Mouse (Mus musculus) heart, embryonic 13.5 days (tissue): Measurements from ENCODE around the gene Creb3l2. TPM values are rescaled to one million over a fixed set of nuclear protein-coding genes. Genes with fewer than 3 reads are reported as not detected.

Source experiments
- ATAC-seq: fragments of 200-750 bp; cut with Nextera tagmentation; 2 replicates; pipeline ENCODE4 v1.8.0; 2017; ENCODE audit warnings: moderate TSS enrichment; ENCODE audit not compliant: insufficient number of reproducible peaks, low FRiP score, low TSS enrichment; ENCODE audit errors: extremely low read depth
- H3K27ac ChIP-seq: fragments of 300-500 bp; sonication (generic); replicated peaks from 2 replicates; pipeline ENCODE4 v1.5.1; 2015; ENCODE audit warnings: moderate library complexity, mild to moderate bottlenecking, inconsistent platforms
- H3K27me3 ChIP-seq: fragments of 300-500 bp; sonication (generic); replicated peaks from 2 replicates; pipeline ENCODE4 v1.6.1; 2015; ENCODE audit warnings: mild to moderate bottlenecking, inconsistent platforms
- H3K36me3 ChIP-seq: fragments of 300-500 bp; sonication (generic); 2 replicates; pipeline ENCODE4 v1.6.1; 2015; ENCODE audit warnings: mild to moderate bottlenecking, inconsistent platforms
- H3K4me1 ChIP-seq: fragments of 300-500 bp; sonication (generic); 2 replicates; pipeline ENCODE4 v1.6.1; 2015; ENCODE audit warnings: inconsistent platforms
- H3K4me2 ChIP-seq: fragments of 300-500 bp; sonication (generic); 2 replicates; pipeline ENCODE4 v1.6.1; 2015; ENCODE audit warnings: inconsistent platforms, mild to moderate bottlenecking, moderate library complexity
- H3K4me3 ChIP-seq: fragments of 300-500 bp; sonication (generic); 2 replicates; pipeline ENCODE4 v1.5.1; 2015; ENCODE audit warnings: moderate library complexity, mild to moderate bottlenecking, inconsistent platforms
- H3K9ac ChIP-seq: fragments of 300-500 bp; sonication (generic); 2 replicates; pipeline ENCODE4 v1.6.1; 2015; ENCODE audit warnings: inconsistent platforms, mild to moderate bottlenecking, moderate library complexity
- H3K9me3 ChIP-seq: fragments of 300-500 bp; sonication (generic); 2 replicates; pipeline ENCODE4 v1.6.1; 2016; ENCODE audit warnings: inconsistent platforms
- WGBS: fragments of 180-500 bp; shearing (Covaris S2); methylation state at CpG from one replicate; pipeline ENCODE4 v1.1.7; 2015; ENCODE audit warnings: mixed read lengths; 5-methylcytosine and 5-hydroxymethylcytosine counted together
- polyA plus RNA-seq: library from polyadenylated mRNA; unstranded; fragments of >200 nt; fragmentation: Nextera tagmentation; extraction: Ambion mirVana; gene quantifications from 2 replicates; pipeline ENCODE4 v1.2.1, GENCODE M21; 2015

Gene Creb3l2
- polyA plus RNA-seq, 1 experiment from 2014 or later: 30.1 TPM

DNA sequence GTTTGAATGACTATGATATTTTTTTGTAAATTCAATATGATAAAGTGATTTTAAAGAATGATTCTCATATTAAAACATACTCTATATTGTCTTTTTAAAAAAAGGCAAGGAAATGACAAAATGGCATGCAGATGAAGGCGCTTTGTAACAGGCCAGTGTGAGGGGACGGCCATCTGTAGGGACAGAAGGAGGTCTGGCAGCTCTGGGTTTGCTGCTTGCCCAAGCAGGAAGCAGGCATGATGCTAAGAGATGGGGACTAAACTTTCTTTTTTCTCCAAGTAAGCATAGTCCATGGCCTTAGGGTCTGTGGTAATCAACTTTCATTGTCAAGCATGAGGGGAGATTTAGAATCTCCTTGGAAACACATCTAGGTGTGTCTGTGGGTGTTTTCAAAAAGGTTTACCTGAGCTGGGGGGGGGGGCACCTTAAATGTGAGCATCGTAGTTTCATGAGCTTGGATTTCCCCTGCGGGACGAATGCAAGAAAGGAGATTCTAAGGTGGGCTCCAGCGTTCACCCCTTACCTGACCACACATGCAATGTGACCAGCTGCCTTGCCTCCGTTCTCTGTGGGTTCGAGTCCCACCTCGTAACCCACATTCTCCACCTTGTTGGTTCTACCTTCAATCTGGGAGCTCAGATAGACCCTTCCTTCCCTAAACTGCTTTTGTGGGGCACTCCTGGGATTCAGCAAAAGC lies 115.9 kb downstream of the Creb3l2 start:
- H3K4me1 ChIP-seq: peaks cover 52% of the 10 kb centered on the region
- H3K9ac ChIP-seq: no peak overlapping the region
- H3K9me3 ChIP-seq: no peaks in the 10 kb centered on the region
- 87% methylated on average over 9 of the region's 9 CpGs for WGBS
- no peak overlapping the region for H3K4me2 ChIP-seq
- peaks cover 20% of the 10 kb centered on the region for H3K36me3 ChIP-seq
- peak overlapping the region; percentile 58 for H3K27ac ChIP-seq
- no peak for ATAC-seq
- no peak overlapping the region for H3K4me3 ChIP-seq
- no peaks in the 10 kb centered on the region for H3K27me3 ChIP-seq

DNA sequence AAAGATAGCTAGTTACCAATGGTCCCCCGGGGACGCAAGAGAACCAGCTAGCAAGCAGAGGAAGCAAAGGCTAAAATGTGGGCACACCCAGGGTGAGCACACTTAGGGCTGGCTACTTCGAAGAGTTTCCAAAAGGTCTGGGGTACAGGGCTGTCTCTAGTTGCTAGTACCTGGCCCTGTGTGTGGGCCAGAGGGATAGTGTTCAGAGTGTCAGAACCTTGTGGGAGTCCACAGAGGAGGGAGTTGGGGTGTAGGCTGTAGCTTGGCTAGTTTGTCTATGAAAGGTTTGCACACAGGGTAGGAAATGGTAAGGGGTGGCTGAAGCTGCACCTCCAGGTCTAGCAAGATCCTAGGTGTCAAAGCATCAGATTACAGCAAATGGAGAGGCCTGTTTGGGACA lies 116.9 kb downstream of the Creb3l2 start:
- no peak for ATAC-seq
- H3K9ac ChIP-seq: no peak overlapping the region
- peaks cover 44% of the 10 kb centered on the region for H3K4me1 ChIP-seq
- H3K27me3 ChIP-seq: no peaks in the 10 kb centered on the region
- no peak overlapping the region for H3K27ac ChIP-seq
- H3K9me3 ChIP-seq: no peaks in the 10 kb centered on the region
- H3K4me2 ChIP-seq: no peak overlapping the region
- 69% methylated on average over 3 of the region's 3 CpGs for WGBS
- H3K4me3 ChIP-seq: no peak overlapping the region
- peaks cover 17% of the 10 kb centered on the region for H3K36me3 ChIP-seq

GRCm38 (mm10) chr6:37322641-37323040 lies 119.3 kb downstream of the Creb3l2 start:
- Histone ChIP-seq H3K27ac (no peak overlapping the region), H3K4me1 (peaks cover 20% of the 10 kb centered on the region), H3K4me2 (no peak overlapping the region), H3K27me3 (no peaks in the 10 kb centered on the region), H3K9ac (no peak overlapping the region), H3K36me3 (no peaks in the 10 kb centered on the region), H3K4me3 (no peak overlapping the region), H3K9me3 (no peaks in the 10 kb centered on the region)
- ATAC-seq: no peak
- 84% methylated on average over 7 of the region's 7 CpGs for WGBS

DNA sequence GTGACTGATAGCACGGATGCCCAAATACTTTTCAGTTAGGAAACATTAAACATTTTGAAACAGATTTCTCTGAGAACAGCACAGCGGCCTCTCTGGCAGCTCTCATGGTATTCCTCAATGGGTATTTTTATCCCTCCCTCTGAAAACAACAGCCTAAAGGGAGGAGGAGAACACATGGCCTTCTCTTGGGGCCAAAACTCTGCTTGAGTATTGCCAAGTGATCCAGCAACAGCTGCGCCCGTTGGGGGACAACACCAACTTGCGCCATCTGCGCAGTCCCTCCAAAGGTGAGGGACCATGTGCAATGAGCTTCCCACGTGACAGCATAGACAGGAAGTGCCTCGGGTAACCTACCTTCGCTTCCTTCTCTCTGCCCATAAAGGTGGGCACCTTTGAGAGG lies 119.9 kb downstream of the Creb3l2 start:
- WGBS: 78% methylated on average over 9 of the region's 9 CpGs
- no peaks in the 10 kb centered on the region for H3K36me3 ChIP-seq
- no peak overlapping the region for H3K4me2 ChIP-seq
- H3K27ac ChIP-seq: no peak overlapping the region
- H3K9ac ChIP-seq: no peak overlapping the region
- H3K4me3 ChIP-seq: no peak overlapping the region
- ATAC-seq: no peak
- peaks cover 16% of the 10 kb centered on the region for H3K4me1 ChIP-seq
- H3K9me3 ChIP-seq: no peaks in the 10 kb centered on the region
- no peaks in the 10 kb centered on the region for H3K27me3 ChIP-seq

DNA sequence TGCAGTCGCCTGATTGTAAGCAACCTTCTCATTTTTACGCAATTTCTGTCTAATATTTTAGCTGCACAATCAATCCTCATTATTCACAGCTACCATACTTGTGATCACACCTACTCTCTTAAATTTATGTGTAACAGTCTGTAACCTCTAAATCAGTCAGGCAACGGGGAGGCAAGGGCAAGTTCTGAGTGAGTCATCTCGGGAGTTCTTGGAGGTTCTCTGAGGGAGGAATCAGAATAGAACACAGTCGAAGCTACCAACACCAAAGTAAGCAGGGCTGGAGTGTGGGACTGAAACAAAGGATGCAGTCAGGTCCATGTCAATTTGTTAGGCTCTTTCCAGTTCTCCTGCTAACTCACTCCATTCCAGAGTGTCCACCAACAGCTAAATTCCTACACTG lies 124.0 kb downstream of the Creb3l2 start:
- Histone ChIP-seq H3K4me1 (no peaks in the 10 kb centered on the region), H3K9me3 (no peaks in the 10 kb centered on the region), H3K36me3 (no peaks in the 10 kb centered on the region), H3K4me3 (no peak overlapping the region), H3K27me3 (no peaks in the 10 kb centered on the region), H3K9ac (no peak overlapping the region), H3K27ac (no peak overlapping the region), H3K4me2 (no peak overlapping the region)
- ATAC-seq: no peak
- 58% methylated on average over 5 of the region's 5 CpGs for WGBS

DNA sequence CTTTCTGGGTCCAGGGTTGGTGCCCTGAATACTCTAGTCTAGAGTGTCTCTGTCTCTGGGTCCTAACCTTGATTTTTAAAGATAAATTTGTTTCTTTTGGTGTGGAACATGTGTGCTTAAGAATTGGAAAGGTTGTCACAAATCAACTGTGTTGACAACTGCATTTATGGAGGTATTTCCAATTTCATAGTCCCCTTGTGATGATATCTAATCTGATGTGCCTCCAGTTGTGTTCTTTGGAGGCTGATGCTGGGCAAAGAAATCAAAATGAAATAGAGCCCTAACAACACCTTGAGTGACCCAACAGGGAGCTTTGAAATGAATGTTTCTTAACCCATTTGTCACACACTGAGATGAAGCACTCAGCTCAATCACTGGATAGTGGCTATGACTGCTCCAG lies 126.5 kb downstream of the Creb3l2 start:
- no peaks in the 10 kb centered on the region for H3K9me3 ChIP-seq
- H3K27me3 ChIP-seq: no peaks in the 10 kb centered on the region
- H3K9ac ChIP-seq: no peak overlapping the region
- no peak for ATAC-seq
- H3K36me3 ChIP-seq: no peaks in the 10 kb centered on the region
- H3K4me2 ChIP-seq: no peak overlapping the region
- H3K27ac ChIP-seq: no peak overlapping the region
- H3K4me3 ChIP-seq: no peak overlapping the region
- H3K4me1 ChIP-seq: no peaks in the 10 kb centered on the region

- Histone ChIP-seq H3K9me3 (no peaks in the 10 kb centered on the region), H3K4me3 (no peak overlapping the region), H3K27ac (no peak overlapping the region), H3K4me2 (no peak overlapping the region), H3K9ac (no peak overlapping the region), H3K27me3 (no peaks in the 10 kb centered on the region), H3K4me1 (no peaks in the 10 kb centered on the region), H3K36me3 (no peaks in the 10 kb centered on the region)
- 75% methylated on average over 4 of the region's 4 CpGs for WGBS
- no peak for ATAC-seq
These were observed 131.3 kb downstream of the Creb3l2 start for GRCm38 (mm10) chr6:37310601-37311000.

GRCm38 (mm10) chr6:37306616-37307015 lies 135.3 kb downstream of the Creb3l2 start:
- H3K4me3 ChIP-seq: no peak overlapping the region
- no peaks in the 10 kb centered on the region for H3K9me3 ChIP-seq
- H3K4me1 ChIP-seq: no peaks in the 10 kb centered on the region
- 71% methylated on average over 1 of the region's 1 CpGs for WGBS
- ATAC-seq: no peak
- H3K36me3 ChIP-seq: no peaks in the 10 kb centered on the region
- H3K27ac ChIP-seq: no peak overlapping the region
- no peak overlapping the region for H3K9ac ChIP-seq
- peaks cover 13% of the 10 kb centered on the region for H3K27me3 ChIP-seq
- no peak overlapping the region for H3K4me2 ChIP-seq

DNA sequence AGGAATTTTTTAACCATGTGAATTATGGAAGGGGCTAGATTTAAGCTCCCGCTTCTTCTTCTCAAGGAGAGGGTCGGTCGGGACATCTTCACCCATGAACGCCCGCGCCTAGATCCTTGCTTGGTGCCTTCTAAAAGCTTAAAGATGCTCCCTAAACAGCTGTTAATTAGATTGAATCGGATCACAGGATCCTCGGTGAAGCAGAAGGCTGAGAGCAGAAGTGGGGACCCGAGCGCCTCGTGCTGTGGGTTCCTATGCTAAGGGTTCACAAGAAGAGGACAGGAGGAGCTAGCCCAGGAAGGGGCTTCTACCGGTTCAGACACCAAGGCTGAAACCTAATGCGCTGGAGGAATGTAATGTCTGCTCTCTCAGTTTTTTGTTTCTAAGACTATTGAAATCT lies 141.5 kb downstream of the Creb3l2 start:
- peak overlapping the region; percentile 83 for H3K9ac ChIP-seq
- H3K27me3 ChIP-seq: peaks cover 65% of the 10 kb centered on the region
- ATAC-seq: no peak
- WGBS: 16% methylated on average over 13 of the region's 13 CpGs
- H3K27ac ChIP-seq: no peak overlapping the region
- H3K36me3 ChIP-seq: no peaks in the 10 kb centered on the region
- H3K4me3 ChIP-seq: peak overlapping the region; percentile 72
- H3K4me1 ChIP-seq: peaks cover 19% of the 10 kb centered on the region
- H3K4me2 ChIP-seq: peak overlapping the region; percentile 97
- H3K9me3 ChIP-seq: no peaks in the 10 kb centered on the region

DNA sequence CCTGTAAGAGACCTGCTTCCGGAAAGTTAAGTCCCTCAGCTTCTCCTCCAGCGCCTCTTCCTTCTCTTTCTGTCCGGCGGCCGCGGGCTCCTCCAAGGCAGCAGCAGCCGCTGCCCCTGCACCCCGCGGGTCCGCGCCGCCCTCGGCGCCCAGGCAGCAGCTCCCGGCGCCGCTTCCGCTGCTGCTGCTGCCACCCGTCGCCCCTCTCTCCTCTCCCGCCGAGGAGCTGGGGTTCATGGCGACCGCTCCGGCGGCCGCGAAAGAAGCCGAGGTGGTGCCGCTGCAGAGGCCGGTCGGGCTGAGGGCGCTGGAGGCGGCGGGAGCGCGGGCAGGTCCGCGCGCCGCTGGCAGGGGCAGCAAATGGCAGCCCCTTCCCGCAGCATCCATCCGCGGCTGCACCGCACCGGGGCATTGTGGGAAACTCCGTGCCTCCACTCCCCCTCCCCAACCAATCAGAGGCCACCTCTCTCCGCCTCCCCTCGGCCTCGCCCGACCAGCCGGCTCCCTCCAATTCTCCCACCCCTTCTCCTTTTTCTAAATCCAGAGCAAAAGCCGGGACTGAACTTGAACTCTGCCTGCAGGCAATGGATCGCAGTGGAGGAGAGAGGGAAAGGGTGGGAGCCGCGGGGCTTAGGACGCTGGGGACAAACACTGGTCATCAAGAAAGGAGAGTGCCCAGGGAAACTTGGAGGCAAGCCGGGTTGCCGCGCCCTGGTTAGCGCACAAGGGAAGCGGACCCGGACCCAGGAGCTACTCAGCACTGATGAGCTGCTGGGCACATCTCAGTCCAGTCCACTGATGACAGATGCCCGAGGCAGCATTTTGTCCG lies 142.2 kb downstream of the Creb3l2 start, which contains the start of gene Dgki:
Gene Dgki (minus strand): TSS at position 623 of the 829 bp plus-strand sequence.
- Histone ChIP-seq H3K4me2 (peak within 1 kb of the TSS; percentile 97), H3K4me1 (peaks cover 19% of the 10 kb centered on the region), H3K27me3 (peaks cover 65% of the 10 kb centered on the region), H3K27ac (no peak within 1 kb of the TSS), H3K36me3 (no peaks in the 10 kb centered on the region), H3K4me3 (peak within 1 kb of the TSS; percentile 72), H3K9ac (peak within 1 kb of the TSS; percentile 83), H3K9me3 (no peaks in the 10 kb centered on the region)
- under 1% methylated on average over 63 of the region's 65 CpGs for WGBS
- ATAC-seq: no peak

GRCm38 (mm10) chr6:37298982-37299381 lies 143.0 kb downstream of the Creb3l2 start:
- Histone ChIP-seq H3K27me3 (peaks cover 65% of the 10 kb centered on the region), H3K9me3 (no peaks in the 10 kb centered on the region), H3K4me1 (peaks cover 19% of the 10 kb centered on the region), H3K4me2 (peak overlapping the region; percentile 97), H3K36me3 (no peaks in the 10 kb centered on the region), H3K9ac (peak overlapping the region; percentile 83), H3K27ac (no peak overlapping the region), H3K4me3 (peak overlapping the region; percentile 72)
- no peak for ATAC-seq
- WGBS: 36% methylated on average over 4 of the region's 4 CpGs
